Mouse (Mus musculus): Measurements from ENCODE around the gene Rab17.

Gene Rab17

DNA sequence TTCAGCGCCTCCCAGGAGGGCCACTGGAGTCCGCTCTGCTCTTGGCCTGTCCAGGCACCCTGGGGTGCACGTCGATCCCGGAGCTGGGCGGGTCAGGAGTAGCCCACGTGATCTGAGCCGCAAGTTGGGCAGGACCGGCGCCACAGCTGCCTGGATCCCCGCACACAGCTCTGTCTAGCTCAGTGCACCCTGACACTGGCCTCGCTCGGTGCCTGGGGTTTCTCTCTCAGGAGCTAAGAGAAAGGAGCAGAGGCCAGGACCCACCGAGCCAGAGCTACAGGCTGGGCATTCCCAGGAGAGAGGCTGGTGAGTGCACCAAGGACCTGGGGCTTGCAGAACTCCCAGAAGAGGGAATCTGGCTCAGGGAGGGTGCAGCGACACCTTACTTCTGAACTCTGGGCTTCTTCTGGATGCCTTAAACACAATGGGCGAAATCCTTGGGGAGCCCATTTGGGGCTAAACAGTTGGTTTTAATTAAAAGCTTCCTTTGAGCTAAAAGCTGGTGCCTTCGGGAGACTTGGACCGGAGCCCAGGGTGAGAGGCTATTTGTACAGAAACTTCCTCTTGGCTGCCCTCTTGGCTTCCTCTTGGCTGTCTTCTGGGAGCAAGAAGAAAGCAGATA, 54.4 kb downstream of the Rab17 start, which contains the start of gene Mlph:
Gene Mlph, plus strand, starts transcription at position 138 of the 622 bp plus-strand sequence.
- Histone ChIP-seq H3K4me3 (replicated peaks; ENCODE audit: low read length) (peak within 1 kb of the TSS; percentile 76), H3K36me3 (ENCODE audit: insufficient read depth, low read length) (no peaks in the 10 kb centered on the region), H3K9me3 (ENCODE audit: low read length) (peaks cover 9% of the 10 kb centered on the region), H3K27me3 (ENCODE audit: insufficient read depth, low read length) (peaks cover 43% of the 10 kb centered on the region), H3K4me1 (replicated peaks; ENCODE audit: low read depth, low read length) (peaks cover 10% of the 10 kb centered on the region)
- no peak for TF ChIP-seq POU5F1 (IDR thresholded peaks at IDR 0.05; ENCODE audit: borderline replicate concordance, low read length)
- TF ChIP-seq NANOG (IDR thresholded peaks at IDR 0.05; ENCODE audit: borderline replicate concordance, low read length): no peak
- no peak for TF ChIP-seq CTCF (conservative IDR thresholded peaks at IDR 0.05; ENCODE audit: low read length)

- Histone ChIP-seq H3K36me3 (ENCODE audit: insufficient read depth, low read length) (no peaks in the 10 kb centered on the region), H3K4me3 (replicated peaks; ENCODE audit: low read length) (no peak overlapping the region), H3K27me3 (ENCODE audit: insufficient read depth, low read length) (peaks cover 59% of the 10 kb centered on the region), H3K4me1 (replicated peaks; ENCODE audit: low read depth, low read length) (peaks cover 17% of the 10 kb centered on the region), H3K9me3 (ENCODE audit: low read length) (no peaks in the 10 kb centered on the region)
- TF ChIP-seq CTCF (conservative IDR thresholded peaks at IDR 0.05; ENCODE audit: low read length) (no peak), POU5F1 (IDR thresholded peaks at IDR 0.05; ENCODE audit: borderline replicate concordance, low read length) (no peak), NANOG (IDR thresholded peaks at IDR 0.05; ENCODE audit: borderline replicate concordance, low read length) (no peak)
These were observed 56.2 kb downstream of the Rab17 start for GRCm38 (mm10) chr1:90913231-90913630.

- peaks cover under 1% of the 10 kb centered on the region; the same call in 1 of the 2 replicates for H3K9me3 ChIP-seq (ENCODE audit: low read length)
- H3K36me3 ChIP-seq (ENCODE audit: insufficient read depth, low read length): no peaks in the 10 kb centered on the region
- TF ChIP-seq CTCF (conservative IDR thresholded peaks at IDR 0.05; ENCODE audit: low read length) (peak; percentile 33), POU5F1 (IDR thresholded peaks at IDR 0.05; ENCODE audit: borderline replicate concordance, low read length) (no peak)
- peaks cover 32% of the 10 kb centered on the region for H3K27me3 ChIP-seq (ENCODE audit: insufficient read depth, low read length)
- peaks cover 12% of the 10 kb centered on the region for H3K4me1 ChIP-seq (replicated peaks; ENCODE audit: low read depth, low read length)
- H3K4me3 ChIP-seq (replicated peaks; ENCODE audit: low read length): peak overlapping the region; percentile 50
These were observed 59.8 kb downstream of the Rab17 start for GRCm38 (mm10) chr1:90909631-90910152.

DNA sequence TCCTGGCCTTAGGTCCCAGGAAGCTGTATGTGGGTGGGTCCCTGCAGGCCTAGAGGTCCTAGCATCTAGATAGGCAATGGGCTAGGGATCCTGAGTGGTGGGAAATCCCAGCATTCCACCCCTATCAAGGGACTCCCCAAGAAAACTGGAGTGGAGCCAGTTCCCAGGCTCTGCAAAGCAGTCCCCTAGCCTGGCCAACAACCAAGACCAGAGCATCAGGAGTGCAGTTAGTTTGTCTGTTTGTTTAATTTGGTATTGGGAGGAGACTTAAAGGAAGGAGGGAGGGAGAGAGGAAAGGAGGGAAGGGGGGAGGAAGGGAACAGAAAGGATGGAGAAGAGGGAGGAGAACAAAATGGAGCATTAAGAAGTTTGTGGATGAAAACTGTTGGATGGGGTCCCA, 60.3 kb downstream of the Rab17 start:
- no peak overlapping the region for H3K4me3 ChIP-seq (replicated peaks; ENCODE audit: low read length)
- TF ChIP-seq POU5F1 (IDR thresholded peaks at IDR 0.05; ENCODE audit: borderline replicate concordance, low read length): no peak
- TF ChIP-seq NANOG (IDR thresholded peaks at IDR 0.05; ENCODE audit: borderline replicate concordance, low read length): no peak
- no peak for TF ChIP-seq CTCF (conservative IDR thresholded peaks at IDR 0.05; ENCODE audit: low read length)

More for the DNA sequence above, 60.3 kb downstream of the Rab17 start:
- peaks cover 7% of the 10 kb centered on the region for H3K4me1 ChIP-seq (replicated peaks; ENCODE audit: low read depth, low read length)
- H3K27me3 ChIP-seq (ENCODE audit: insufficient read depth, low read length): peaks cover 30% of the 10 kb centered on the region
- no peaks in the 10 kb centered on the region for H3K36me3 ChIP-seq (ENCODE audit: insufficient read depth, low read length)
- H3K9me3 ChIP-seq (ENCODE audit: low read length): peaks cover 4% of the 10 kb centered on the region; the same call in 1 of the 2 replicates

Data from E14TG2a.4 (cell line).